Mouse (Mus musculus) heart, embryonic 10.5 days (tissue): Measurements from ENCODE around the gene Cmtr1. TPM values are rescaled to one million over a fixed set of nuclear protein-coding genes. Genes with fewer than 3 reads are reported as not detected.

ENCODE experiments used
- DNase-seq: peaks from one replicate; pipeline ENCODE4 v3.0.0-alpha.2; 2017; ENCODE audit warnings: low spot score
- H3K27ac ChIP-seq: fragments of 300-500 bp; sonication (generic); 2 replicates; pipeline ENCODE4 v1.5.1; 2016; ENCODE audit warnings: mild to moderate bottlenecking
- H3K27me3 ChIP-seq: fragments of 300-500 bp; sonication (generic); 2 replicates; pipeline ENCODE4 v1.6.1; 2016; ENCODE audit warnings: mild to moderate bottlenecking; ENCODE audit not compliant: poor library complexity, insufficient read depth, severe bottlenecking
- H3K36me3 ChIP-seq: fragments of 300-500 bp; sonication (generic); 2 replicates; pipeline ENCODE4 v1.6.1; 2016; ENCODE audit warnings: mild to moderate bottlenecking, moderate library complexity
- H3K4me1 ChIP-seq: fragments of 300-500 bp; sonication (generic); 2 replicates; pipeline ENCODE4 v1.6.1; 2016; ENCODE audit warnings: mild to moderate bottlenecking
- H3K4me3 ChIP-seq: fragments of 300-500 bp; sonication (generic); 2 replicates; pipeline ENCODE4 v1.5.1; 2016; ENCODE audit warnings: mild to moderate bottlenecking, moderate library complexity
- H3K9me3 ChIP-seq: fragments of 300-500 bp; sonication (generic); 2 replicates; pipeline ENCODE4 v1.6.1; 2016; ENCODE audit warnings: mild to moderate bottlenecking, moderate library complexity
- WGBS: fragments of 180-500 bp; shearing (Covaris S2); methylation state at CpG from one replicate; pipeline ENCODE4 v1.1.7; 2016; 5-methylcytosine and 5-hydroxymethylcytosine counted together
- polyA plus RNA-seq: library from polyadenylated mRNA; unstranded; fragments of >200 nt; fragmentation: Nextera tagmentation; extraction: Ambion mirVana; gene quantifications from 2 replicates; pipeline ENCODE4 v1.2.1, GENCODE M21; 2016

The Cmtr1 gene
- polyA plus RNA-seq, 1 experiment from 2014 or later: 122 TPM

DNA sequence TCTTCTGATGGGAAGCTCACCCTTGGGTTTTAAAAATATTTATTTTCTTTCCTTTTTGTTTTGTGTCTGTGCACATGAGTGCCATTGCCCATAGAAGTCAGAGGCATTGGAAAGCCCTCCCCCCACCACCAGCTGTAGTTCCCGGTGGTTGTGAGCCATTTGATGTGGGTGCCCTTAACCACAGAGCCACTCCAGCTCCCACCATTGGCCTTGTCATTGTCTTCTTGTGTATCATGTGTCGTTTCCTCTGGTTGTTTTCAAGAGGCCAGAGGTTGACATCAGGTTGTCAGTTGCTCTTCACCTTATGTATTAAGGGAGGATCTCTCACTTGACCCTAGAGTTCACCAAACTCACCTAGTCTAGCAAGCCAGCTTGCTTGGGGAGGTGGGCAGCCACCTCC is 33.2 kb downstream of the Cmtr1 start:
- Histone ChIP-seq H3K4me1 (peaks cover 11% of the 10 kb centered on the region), H3K4me3 (no peak overlapping the region), H3K27ac (no peak overlapping the region), H3K27me3 (no peaks in the 10 kb centered on the region), H3K36me3 (peaks cover 82% of the 10 kb centered on the region), H3K9me3 (no peaks in the 10 kb centered on the region)
- DNase-seq: no peak
- 80% methylated on average over 2 of the region's 2 CpGs for WGBS

DNA sequence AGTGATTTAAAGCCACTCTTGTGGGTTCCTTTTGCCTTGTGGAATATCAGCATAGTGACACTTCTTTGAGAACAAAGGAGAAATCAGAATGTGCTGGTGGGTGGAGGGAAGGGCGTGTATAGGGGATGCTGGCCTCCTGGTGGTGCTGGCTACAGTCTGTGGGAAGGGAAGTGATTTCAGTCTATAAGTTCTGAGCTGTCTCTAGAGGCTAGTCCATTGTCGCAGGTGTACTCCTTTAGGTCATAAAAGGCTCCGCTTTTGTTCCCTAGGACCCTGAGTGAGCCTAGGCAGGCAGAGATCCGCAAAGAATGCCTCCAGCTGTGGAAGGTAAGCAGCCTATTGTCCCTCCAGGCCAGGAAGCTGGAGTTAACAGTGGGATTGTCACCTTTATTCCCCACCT is 34.1 kb downstream of the Cmtr1 start:
- H3K27ac ChIP-seq: no peak overlapping the region
- no peaks in the 10 kb centered on the region for H3K27me3 ChIP-seq
- WGBS: 86% methylated on average over 4 of the region's 4 CpGs
- H3K9me3 ChIP-seq: no peaks in the 10 kb centered on the region
- peaks cover 83% of the 10 kb centered on the region for H3K36me3 ChIP-seq
- H3K4me3 ChIP-seq: no peak overlapping the region
- H3K4me1 ChIP-seq: 0 out of 2 replicates have a peak, but pooled peaks cover 8% of the 10 kb centered on the region
- no peak for DNase-seq

DNA sequence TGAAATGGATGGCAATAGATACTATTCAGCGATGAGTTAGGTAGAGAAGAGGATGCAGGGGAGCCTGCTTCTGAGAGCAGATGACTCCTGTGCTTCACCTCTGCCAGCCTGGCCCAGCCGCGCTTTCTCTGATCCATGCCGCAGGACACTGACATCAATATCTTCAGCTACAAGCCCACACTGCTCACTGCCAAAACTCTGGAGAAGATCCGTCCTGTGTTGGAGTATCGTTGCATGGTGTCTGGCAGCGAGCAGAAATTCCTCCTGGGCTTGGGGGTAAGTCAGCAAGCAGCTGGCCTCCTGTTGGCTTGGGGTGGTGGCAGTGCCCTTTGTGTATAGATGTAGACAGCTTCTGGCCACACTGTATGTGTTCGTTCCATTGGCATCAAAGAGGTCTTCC is 36.5 kb downstream of the Cmtr1 start:
- H3K4me3 ChIP-seq: no peak overlapping the region
- H3K27me3 ChIP-seq: no peaks in the 10 kb centered on the region
- 96% methylated on average over 8 of the region's 8 CpGs for WGBS
- H3K4me1 ChIP-seq: no peaks in the 10 kb centered on the region
- H3K27ac ChIP-seq: no peak overlapping the region
- peaks cover 84% of the 10 kb centered on the region for H3K36me3 ChIP-seq
- H3K9me3 ChIP-seq: no peaks in the 10 kb centered on the region
- DNase-seq: no peak

DNA sequence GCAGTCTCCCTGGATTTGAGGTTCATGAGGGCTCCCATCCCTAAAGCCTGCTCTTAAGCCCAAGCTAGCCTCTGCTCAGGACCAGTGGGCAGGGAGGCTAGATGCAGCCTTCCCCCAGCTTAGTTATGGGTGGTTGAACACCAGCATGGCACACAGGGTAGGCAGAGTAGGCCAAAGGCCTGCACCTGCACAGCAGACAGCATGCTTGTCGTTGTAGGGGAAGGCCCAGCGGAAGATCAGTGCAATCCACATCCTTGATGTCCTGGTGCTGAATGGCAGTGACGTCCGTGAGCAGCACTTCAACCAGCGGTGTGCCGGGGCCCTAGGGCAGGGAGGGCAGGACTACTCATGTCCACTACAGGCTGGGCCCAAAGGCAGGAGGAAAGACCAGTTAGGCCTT is 38.0 kb downstream of the Cmtr1 start:
- no peaks in the 10 kb centered on the region for H3K9me3 ChIP-seq
- no peak overlapping the region for H3K27ac ChIP-seq
- H3K27me3 ChIP-seq: no peaks in the 10 kb centered on the region
- peaks cover 95% of the 10 kb centered on the region for H3K36me3 ChIP-seq
- H3K4me1 ChIP-seq: no peaks in the 10 kb centered on the region
- H3K4me3 ChIP-seq: no peak overlapping the region
- no peak for DNase-seq
- WGBS: 81% methylated on average over 6 of the region's 6 CpGs

DNA sequence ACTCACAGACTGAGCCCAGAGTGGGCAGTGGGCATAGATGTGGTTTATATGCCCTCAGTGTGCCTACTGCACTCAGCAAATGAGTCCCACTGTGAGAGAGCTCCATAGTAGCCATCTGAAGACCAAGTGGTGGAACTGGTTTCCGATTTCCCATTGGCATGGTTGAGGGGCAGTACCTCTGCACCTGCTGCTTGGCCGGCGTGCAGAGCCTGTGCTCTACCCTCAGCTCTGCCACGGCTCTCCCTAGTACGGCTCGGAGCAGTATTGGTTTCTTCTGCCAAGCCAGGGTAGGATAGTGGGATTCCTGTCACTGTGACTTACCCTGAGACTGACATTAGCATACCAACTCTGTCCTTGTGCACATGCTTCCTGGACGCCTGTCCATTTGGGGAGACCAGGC is 40.2 kb downstream of the Cmtr1 start:
- Histone ChIP-seq H3K4me1 (0 out of 2 replicates have a peak, but pooled peaks cover 3% of the 10 kb centered on the region), H3K27ac (no peak overlapping the region), H3K9me3 (no peaks in the 10 kb centered on the region), H3K27me3 (no peaks in the 10 kb centered on the region), H3K36me3 (peaks cover 90% of the 10 kb centered on the region), H3K4me3 (no peak overlapping the region)
- no peak for DNase-seq
- WGBS: 96% methylated on average over 7 of the region's 7 CpGs

DNA sequence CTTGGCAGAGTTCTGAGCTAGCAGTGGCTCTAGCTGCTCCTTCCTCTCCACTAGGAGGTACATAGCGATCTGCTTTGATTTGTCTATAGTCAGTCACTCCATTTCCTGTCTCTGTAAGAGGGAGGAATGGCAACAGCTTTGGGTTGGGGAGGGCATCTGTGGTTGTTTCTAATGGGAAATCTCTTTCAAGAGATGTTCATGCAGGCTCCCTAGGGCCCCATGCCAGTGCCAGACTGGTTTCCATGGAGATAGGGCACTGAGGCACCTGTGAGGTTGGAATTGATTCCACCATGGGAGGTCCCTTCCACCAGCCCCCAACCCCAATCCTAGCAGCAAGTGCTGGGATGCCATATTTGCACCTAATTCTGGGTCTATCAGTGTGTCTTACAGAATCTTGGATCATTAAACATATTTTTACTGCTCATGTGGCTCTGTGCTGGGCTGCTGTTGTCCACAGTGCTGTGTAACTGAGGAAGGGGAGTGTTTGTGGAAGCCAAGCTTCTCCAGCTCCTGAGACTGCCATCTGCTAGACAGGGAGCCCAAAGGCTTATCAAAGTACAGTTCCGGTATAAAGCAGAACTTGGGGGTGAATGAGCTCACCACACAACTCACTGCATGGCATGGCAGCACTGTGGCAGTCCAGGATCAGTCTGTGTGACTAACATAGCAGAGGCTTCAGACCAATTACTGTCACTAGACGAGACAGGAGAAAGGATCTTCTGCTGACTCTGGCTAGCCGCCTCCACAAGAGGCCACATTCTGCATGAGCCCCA is 42.7 kb downstream of the Cmtr1 start:
- H3K4me3 ChIP-seq: no peak overlapping the region
- no peak overlapping the region; the same call in 1 of the 2 replicates for H3K27ac ChIP-seq
- H3K27me3 ChIP-seq: no peaks in the 10 kb centered on the region
- no peaks in the 10 kb centered on the region for H3K9me3 ChIP-seq
- 84% methylated on average over 4 of the region's 4 CpGs for WGBS
- H3K36me3 ChIP-seq: peaks cover 69% of the 10 kb centered on the region
- DNase-seq: no peak
- peaks cover 22% of the 10 kb centered on the region for H3K4me1 ChIP-seq

DNA sequence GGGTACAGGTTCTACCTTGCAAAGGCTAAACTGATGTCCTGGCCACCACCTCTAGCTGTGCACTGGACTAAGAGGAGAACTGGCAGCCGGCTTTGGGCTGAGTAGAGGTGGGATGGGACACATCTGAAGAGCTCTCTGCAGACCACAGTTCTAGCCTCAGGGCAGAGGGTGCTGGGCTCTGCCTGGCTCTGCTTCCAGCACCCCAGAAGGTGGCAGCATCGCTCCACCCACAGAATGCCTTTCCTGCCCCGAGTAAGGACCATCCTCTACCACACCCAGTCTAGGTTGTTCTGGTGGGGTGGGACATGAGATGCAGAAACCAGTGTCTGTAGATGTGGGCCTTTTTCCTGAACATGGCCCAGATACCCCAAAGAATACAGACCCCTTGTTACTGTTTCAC is 44.4 kb downstream of the Cmtr1 start:
- no peak for DNase-seq
- H3K27ac ChIP-seq: no peak overlapping the region
- peaks cover 39% of the 10 kb centered on the region for H3K4me1 ChIP-seq
- 35% methylated on average over 3 of the region's 3 CpGs for WGBS
- H3K36me3 ChIP-seq: peaks cover 57% of the 10 kb centered on the region
- H3K4me3 ChIP-seq: no peak overlapping the region
- no peaks in the 10 kb centered on the region for H3K27me3 ChIP-seq
- no peaks in the 10 kb centered on the region for H3K9me3 ChIP-seq

DNA sequence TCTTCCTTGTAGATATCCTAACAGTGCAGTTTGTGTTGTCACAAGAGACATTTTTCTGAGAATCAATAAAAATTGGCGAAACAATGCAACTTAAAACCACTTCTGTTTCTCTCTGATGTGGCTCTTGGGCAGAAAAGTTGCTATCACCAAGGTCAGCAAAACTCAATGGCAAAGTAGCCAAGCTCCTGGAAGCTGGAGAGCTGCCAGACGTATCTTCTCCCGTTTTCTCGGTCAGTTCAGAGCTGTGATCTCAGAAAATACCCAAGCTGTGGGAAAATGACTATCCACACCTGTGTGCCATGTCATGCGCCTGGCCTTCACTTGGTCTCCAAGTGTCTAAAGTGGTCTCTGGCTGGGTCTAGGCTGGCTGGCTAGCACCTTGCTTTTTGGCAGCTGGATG is 45.5 kb downstream of the Cmtr1 start:
- H3K36me3 ChIP-seq: peaks cover 46% of the 10 kb centered on the region
- DNase-seq: no peak
- H3K4me3 ChIP-seq: no peak overlapping the region
- WGBS: 79% methylated on average over 5 of the region's 5 CpGs
- no peaks in the 10 kb centered on the region for H3K9me3 ChIP-seq
- H3K4me1 ChIP-seq: peaks cover 50% of the 10 kb centered on the region
- no peak overlapping the region for H3K27ac ChIP-seq
- H3K27me3 ChIP-seq: no peaks in the 10 kb centered on the region

DNA sequence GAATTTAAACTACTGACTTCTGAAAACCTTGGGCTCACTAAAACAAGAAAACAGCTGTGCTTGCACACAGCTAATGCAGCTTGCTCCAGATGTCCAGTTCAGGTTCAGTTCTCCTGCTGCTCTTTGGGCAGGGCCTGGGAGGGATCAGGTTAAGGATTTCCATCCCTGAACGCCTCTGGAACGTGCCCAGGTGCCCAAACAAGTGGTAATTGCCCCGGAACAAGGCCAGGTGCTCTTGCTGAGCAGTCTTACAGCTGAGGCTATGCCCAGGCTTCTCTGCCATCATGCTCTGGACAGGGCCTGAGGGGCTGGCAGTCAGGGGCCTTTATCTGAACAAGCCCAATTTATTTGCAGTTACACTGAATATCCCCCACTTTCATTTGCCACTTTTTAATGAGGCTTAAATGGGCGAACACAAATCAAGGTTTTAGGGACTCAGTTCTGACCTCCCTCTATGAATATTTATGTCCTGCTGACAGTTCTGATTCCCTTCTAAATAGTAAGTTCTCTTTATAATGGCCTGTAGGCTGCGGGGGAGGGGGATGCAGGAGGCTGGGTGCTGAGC is 46.7 kb downstream of the Cmtr1 start:
- Histone ChIP-seq H3K27ac (no peak overlapping the region), H3K9me3 (no peaks in the 10 kb centered on the region), H3K27me3 (no peaks in the 10 kb centered on the region), H3K36me3 (peaks cover 35% of the 10 kb centered on the region), H3K4me3 (no peak overlapping the region), H3K4me1 (peaks cover 62% of the 10 kb centered on the region)
- no peak for DNase-seq
- WGBS: 69% methylated on average over 5 of the region's 5 CpGs

DNA sequence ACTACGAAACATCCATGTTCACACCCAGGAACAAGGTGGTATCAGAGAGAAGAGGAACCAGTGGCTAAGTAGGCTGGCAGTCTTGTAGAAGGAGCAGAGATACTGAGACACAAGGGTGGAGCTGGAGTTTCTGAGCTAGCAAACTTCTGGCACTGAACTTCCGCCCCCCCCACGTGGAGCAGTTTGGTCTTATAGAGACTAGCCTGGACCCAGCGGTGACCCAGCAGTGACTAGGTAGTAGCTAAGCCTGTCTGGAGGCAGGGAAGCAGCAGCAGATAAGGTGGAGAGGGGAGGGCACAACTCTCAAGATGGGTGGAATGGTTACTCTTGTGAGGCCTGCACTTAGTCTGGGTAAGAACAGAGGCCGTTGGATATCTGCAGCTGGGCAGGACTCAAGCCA is 48.4 kb downstream of the Cmtr1 start:
- H3K9me3 ChIP-seq: no peaks in the 10 kb centered on the region
- no peak overlapping the region for H3K4me3 ChIP-seq
- H3K27me3 ChIP-seq: no peaks in the 10 kb centered on the region
- 54% methylated on average over 5 of the region's 5 CpGs for WGBS
- H3K4me1 ChIP-seq: peaks cover 70% of the 10 kb centered on the region
- 0 out of 2 replicates have a peak overlapping the region, but pooled peaks have one; percentile 49 for H3K27ac ChIP-seq
- no peak for DNase-seq
- H3K36me3 ChIP-seq: peaks cover 17% of the 10 kb centered on the region

DNA sequence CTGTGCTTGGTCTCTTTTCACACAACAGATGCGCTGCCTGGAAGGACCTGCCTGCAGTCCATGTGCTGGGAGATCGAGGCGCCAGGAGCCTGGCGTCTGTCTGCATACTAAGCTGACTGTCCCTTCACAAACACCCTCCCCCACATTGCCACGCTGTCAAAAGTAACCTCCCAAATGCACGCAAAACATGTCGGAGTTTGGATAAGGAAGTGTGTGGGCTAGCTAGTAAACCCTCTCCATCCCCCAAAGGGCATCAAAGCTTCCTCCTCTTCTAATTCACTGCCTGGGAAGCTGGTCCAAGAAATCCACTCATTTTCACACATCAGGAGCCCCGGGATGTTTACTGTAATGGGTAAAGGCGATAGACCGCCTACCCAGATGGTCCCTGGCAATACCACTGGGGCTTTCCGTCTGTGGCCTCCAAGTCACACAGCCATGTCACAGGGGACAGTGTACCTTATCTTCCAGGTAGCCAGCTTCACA is 50.2 kb downstream of the Cmtr1 start:
- H3K36me3 ChIP-seq: peaks cover 9% of the 10 kb centered on the region
- H3K4me3 ChIP-seq: no peak overlapping the region
- H3K27ac ChIP-seq: peak overlapping the region; percentile 47
- WGBS: 53% methylated on average over 11 of the region's 11 CpGs
- H3K4me1 ChIP-seq: peaks cover 74% of the 10 kb centered on the region
- no peak for DNase-seq
- no peaks in the 10 kb centered on the region for H3K27me3 ChIP-seq
- H3K9me3 ChIP-seq: no peaks in the 10 kb centered on the region

DNA sequence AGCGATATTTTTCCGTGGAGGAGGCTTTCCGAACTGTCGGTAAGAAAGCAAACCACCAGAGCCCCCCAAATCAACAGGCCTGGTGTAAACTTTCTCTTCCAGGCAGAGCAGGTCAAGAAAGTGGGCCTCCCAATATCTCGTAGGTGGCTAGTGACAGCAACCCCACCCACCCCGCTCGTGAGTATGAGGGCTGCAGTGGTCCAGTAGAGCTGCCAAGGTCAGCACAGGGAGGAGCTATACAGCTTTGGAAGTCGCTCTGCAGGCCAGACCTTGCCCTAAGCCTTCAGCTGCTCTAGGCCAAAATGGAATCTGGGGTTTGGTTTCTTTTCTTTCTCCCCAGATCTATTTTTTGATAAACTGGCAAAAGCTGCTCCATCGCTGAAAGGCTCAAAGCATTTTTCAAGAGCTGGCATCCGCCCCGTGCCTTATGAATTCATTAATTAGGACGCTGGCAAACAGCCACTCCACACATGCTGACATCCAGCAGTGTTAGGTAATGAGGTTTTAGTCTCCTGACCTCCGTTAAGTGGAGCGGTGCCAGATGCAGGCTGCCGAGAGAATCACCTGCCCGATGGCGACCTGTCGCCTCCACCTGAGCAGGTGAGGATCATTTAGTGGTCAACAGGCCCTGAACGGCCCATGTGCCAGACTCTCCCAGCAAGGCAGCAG is 50.8 kb downstream of the Cmtr1 start:
- H3K36me3 ChIP-seq: peaks cover 9% of the 10 kb centered on the region
- H3K27ac ChIP-seq: peak overlapping the region; percentile 47
- H3K9me3 ChIP-seq: no peaks in the 10 kb centered on the region
- no peak for DNase-seq
- H3K27me3 ChIP-seq: no peaks in the 10 kb centered on the region
- H3K4me1 ChIP-seq: peaks cover 74% of the 10 kb centered on the region
- no peak overlapping the region for H3K4me3 ChIP-seq
- 70% methylated on average over 19 of the region's 19 CpGs for WGBS

DNA sequence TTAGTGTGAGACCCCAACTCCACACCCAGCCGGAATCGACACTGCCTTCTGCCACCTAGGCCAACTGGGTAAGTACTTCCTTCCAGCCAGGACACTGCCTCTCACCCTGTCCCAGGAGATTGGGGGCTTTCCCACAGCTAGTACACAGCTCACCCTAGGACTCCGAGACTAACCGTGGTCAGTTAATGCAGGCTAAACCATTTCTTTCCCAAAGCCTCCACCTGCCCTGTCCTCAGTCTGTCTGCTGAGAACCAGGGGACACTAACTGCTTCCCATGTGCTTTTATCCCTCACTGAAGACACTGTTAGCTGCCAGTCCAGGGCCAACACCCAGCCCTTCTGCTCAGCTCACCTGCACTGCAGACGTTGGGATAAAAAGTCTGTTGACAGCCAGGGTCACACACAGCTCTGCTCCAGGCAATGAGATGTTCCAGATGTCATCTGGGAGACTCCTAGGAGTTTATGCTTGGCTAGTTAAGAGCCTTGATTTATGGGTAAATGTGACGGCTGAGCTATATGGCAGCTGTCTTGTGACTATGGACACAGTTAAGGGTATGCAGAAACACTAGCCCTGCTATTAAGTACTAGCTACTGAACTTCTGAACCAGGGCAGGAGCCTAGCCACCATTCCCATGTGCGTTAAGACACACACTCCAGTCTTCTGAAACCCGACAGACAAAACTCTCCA is 51.5 kb downstream of the Cmtr1 start:
- no peaks in the 10 kb centered on the region for H3K27me3 ChIP-seq
- H3K4me1 ChIP-seq: peaks cover 73% of the 10 kb centered on the region
- H3K27ac ChIP-seq: peak overlapping the region; percentile 47; the same call in 1 of the 2 replicates
- peaks cover 9% of the 10 kb centered on the region for H3K36me3 ChIP-seq
- 57% methylated on average over 8 of the region's 8 CpGs for WGBS
- no peak for DNase-seq
- H3K9me3 ChIP-seq: no peaks in the 10 kb centered on the region
- no peak overlapping the region for H3K4me3 ChIP-seq
